Mouse (Mus musculus): ENCODE data around the gene Ncoa3.

Ncoa3 gene

DNA sequence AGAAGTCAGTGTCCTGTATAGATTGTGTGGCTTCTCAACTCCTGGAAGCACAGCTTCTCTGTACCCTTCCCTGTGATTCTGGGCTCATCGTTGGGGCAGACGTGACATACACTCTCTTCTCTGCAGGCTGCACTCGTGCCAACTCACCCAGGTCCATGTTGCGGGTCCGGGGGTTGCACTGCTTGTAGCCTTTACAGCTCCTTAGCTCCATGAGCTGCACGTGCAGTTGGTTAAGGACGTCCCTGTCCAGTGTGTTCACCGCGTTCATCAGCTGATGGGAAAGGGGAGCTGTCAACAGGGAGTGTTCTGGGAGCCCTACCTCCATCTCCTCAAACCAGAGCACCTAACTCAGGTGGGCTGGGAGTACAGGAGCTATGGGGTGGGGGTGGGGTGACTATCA is 84.9 kb downstream of the Ncoa3 start:
- DNase-seq (ENCODE audit: low read depth, low spot score) = no peak

DNA sequence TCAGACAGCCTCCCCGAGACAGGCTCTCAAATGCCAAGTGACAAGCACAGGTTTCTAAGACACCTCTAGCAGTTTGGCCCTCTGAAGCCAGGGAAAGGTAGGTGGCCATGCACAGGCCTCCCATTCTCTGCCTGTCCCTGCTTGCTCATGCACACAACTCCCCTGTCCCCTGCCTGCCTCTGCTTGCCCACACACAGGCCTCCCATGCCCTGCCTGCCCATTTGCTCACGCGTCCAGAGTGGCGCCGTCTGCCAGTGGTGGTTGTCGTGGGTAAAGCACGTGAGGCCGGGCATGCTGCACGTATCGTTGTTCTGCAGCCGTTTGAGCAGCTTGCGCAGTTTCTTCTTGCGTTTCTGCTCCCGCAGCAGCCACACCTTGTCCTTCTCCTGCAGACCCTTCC is 86.8 kb downstream of the Ncoa3 start:
- DNase-seq (ENCODE audit: low read depth, low spot score) = no peak

DNA sequence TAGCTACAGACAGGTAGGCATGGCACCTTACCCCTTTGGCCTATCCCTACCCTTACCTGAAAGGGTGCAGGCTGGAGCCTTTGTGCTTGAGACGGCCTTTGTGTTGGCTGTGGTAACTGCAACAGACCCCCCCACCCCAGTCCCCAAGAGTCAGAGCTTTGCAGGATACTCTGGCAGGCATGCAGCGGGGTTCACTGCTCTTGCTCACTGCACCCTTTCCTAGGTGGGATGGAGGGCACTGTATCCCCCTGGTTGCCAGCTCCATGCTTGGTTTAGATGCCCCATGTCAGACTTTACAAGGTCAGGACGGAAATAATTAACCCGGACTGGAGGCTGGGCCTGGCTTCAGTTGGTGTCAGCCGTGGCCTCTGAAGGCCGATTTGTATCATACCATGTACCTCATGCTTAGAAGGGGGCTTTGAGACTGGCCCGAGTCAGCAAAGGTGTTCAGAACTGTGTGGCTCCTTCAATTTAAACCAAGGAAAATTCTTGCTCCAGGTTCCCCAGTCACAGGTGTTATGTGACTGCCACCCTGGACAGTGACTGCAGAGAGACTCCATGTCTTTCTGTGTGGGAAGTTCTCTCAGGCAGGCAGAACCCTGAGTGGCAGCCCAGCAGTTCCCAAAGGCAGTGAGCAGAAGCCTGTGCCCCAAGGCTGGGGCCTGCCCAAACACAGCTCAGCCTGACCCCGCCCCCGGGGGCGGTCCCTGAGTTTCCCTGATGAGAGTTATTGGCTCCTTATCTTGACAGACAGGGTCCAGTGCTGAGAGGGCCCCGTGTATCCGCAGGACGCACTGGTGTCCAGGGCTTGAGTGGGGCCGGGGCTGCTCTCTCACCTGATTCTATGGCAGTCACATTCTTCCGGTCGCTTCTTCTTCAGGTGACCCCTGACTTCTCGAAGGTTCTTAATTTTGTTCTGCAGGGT is 87.8 kb downstream of the Ncoa3 start:
- DNase-seq (ENCODE audit: low read depth, low spot score) = peak; percentile 40

DNA sequence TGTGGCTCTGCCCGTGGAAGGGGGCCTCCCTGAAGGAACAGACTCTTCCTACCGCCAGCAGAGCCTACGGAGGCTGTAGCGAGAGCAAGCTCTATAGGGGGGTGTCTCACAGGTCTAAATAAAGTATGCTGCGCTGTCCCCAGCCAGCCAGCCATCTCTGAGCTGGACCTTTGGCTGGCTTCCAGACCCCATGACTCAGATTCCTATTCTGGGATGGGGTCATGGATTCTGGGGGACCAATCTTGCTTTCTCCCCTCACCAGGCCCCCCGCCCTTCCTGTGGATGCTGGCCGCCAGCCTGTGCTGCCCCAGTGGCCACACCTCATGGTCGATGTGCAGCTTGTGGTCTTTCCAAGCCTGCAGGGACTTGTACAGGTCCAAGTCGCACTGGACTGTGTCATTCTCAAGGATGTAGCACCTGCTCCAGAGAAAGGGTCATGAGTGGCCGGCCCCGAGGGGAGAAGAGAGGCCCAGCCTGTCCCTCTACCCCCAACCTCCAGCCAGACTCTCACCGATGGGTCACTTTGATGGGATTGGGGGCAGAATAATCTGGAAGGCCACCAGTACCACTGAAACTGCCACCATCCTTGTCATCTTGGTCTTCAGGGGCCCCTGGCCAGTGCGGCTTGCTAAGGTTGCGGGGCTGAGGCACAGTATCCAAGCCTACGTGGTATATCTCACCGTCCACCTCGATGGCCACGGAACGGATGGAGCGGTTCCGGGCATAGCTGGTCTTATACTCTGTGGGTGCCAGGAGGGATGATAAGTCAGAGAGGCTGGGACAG is 88.7 kb downstream of the Ncoa3 start:
- DNase-seq (ENCODE audit: low read depth, low spot score) = no peak

DNA sequence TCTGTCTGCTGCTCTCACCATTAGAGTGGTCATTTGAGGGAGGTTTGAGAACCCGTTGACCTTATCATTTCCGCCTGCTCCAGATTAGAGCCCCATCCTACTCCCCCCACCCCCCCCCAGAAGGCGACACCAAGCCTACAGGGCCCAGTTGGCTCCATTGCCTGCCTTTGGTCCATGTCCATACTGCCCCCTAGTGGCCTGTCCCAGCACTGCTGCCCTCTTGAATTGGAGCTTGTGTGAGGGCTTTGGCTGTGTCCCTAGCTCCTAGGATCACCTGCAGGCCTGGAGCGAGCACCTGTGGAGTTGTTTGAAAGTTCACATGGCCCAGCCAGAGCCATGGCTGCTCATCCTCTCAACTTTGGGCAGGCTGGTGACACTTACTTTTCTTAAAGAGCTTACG is 89.8 kb downstream of the Ncoa3 start:
- peak; percentile 80 for DNase-seq (ENCODE audit: low read depth, low spot score)

DNA sequence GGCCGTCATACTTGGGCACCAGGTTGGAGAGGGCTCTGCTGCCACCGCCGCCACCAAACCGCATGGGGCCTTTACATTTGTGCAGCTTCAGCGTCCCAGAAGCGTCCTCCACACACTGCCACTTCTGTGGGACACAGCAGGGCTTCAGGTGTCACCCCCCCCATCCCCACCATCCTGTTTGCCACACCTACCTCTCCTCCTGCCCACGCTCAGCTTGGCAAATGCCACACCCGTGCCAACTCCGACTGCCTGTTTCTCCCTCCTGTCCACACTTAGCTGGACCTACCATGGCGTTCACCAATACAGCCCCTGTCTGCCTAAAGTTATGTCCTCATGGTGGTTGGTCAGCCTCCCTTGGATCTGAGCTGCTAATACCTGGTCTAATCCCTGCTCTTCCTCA is 90.2 kb downstream of the Ncoa3 start:
- no peak for DNase-seq (ENCODE audit: low read depth, low spot score)

DNA sequence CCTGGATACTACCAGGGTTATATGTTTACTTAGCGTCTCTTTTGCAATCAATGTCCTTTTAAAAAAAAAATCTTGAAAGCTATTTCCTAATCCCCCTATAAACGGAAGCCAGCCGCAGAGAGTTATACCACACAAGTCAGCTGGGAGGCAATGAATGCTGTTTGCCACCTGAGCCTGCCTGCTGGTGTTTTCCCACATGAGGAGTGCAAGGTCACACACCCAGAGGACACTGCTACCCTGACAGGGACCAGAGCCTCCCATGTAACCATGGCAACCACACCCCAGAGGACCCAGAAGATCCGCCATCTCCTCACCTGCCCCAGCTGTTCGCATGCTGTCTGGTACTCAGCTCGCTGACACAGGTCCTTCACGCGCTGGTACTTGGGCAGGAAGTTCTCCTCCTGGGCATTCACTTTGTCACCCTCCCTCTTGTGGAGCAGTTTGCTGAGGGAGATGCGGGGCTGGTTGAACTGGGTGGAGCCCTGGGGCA is 91.2 kb downstream of the Ncoa3 start:
- DNase-seq (ENCODE audit: low read depth, low spot score) = no peak

DNA sequence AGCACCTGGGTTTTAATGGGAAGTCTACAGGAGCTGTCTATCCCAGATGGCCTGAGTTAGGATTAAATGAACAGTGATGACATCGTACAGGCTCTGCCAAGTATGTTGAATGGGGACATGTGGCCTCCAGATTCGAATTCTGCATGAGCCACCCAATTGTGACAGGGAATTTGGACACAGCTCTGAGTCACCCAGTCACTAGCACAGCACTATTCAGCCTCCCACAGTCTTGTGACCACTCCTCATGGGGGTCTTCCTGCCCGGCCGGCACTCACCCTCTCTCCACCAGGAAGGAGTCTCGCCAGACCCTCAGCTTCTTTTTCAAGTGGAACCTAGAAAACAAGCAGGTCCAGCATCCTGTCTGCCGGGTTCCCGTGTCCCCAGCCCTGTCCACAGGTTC is 91.7 kb downstream of the Ncoa3 start:
- no peak for DNase-seq (ENCODE audit: low read depth, low spot score)

DNA sequence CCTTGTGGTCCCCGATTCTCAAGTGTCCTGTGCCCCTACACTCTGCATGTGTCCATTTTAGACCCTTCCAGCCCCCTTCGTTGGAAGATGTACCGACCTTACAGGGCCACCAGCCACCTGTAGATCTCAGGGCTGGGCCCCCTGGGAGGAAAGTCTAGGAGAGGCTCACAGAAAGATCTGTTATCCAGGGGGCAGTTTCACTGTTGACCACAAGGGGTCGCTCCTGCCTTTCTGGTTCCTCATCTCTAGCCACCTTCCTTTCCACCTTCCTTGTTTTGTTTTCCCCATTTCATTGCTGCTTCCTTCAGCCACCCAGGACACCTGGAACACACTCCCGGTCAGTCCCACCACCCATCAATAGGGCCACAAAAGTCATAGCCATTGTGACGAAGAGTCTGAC is 92.5 kb downstream of the Ncoa3 start:
- DNase-seq (ENCODE audit: low read depth, low spot score) = peak; percentile 61

DNA sequence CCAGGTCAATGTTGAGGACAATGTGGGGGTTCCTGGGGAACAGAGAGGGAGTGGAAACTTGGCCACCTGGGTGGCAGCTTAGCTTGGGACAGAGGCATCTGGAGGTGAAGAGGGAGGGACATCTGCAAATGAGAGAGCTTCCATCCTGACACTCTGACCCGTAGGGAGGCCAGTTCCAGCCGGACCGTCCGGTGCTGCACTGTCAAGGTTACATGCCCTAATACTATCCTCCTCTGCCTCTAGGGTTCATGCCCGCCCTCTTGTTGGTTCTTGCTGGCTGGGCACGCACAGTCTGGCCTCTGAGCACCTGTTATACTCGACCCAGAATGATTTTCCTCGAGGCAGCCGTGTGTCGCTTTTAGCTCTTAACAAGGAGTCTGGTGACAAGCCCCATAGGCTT is 93.3 kb downstream of the Ncoa3 start:
- no peak for DNase-seq (ENCODE audit: low read depth, low spot score)

DNA sequence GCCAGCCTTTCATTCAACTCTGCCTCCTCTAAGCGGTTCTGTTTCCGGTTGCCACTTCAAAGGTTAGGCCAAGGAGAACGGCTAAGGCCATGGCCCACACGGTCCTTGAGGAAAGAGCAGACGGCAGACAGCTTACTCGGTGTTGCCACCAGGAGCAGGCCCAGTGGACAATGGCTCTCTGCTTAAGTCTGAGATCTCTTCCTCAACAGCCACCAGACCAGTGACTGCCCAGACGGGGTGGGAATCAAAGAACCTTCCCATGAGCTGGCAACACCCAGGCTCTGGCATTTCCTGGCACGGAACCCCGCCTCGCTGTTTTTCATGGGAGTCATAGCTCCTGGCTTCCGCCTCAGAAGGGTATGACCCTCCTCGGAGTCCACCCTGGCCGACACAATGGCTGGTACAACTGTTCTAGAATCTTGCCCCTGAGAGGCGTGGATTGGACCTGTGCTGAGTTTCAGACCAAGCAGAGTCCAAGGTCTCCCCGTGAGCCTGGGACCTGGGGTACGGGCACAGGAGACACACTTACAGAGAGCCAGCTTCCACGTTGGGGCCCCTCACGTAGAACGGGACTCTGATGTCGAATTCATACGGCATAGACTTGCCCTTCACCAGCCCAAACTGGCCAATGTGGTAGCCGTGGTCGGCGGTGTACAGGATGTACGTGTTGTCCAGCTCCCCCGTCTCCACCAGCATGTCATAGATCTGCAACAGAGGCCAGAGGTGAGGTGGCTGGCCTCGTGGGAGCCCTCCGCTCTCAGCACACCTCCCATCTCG is 94.2 kb downstream of the Ncoa3 start:
- no peak for DNase-seq (ENCODE audit: low read depth, low spot score)

DNA sequence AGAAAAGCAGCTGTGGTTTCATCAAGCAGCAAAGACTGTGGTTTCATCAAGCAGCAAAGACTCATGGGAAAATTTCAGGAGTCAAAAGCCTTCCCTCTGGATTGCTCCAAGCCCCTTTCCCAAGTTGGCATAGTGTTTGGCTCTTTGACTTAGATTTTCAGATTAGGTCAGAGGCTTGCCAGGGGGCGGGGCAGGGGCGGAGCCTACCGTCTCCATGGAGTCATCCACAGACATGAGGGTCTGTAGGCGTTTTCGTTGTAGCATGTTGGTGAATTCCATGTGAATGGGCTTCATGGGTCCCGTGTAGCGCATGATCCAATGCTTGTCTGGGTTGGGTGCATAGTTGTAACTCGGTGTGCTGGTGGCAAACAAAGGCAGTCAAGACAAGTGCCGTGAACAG is 96.6 kb downstream of the Ncoa3 start:
- no peak for DNase-seq (ENCODE audit: low read depth, low spot score)

DNA sequence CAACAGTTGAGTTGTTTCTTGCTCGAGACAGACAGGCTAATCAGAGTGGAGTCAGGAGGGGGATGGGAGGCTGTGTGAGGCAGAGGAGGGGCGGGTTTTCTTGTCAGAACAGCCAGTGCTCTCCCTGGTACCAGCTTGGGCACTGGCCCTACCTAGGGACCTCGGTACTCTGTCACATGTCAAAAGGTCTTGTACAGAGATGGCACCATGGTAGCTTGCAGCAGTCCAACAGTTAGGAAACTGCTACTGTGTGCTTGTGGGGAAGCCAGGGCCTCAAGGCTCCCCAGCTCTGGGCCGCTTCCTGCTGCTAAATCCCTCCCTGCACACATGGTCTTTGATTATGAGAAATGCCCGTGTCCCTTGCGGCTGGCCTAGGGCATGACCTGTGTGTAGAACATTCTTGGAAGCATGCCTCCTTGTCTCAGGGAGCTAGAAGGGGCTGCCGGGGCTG is 97.7 kb downstream of the Ncoa3 start:
- DNase-seq (ENCODE audit: low read depth, low spot score) = no peak

DNA sequence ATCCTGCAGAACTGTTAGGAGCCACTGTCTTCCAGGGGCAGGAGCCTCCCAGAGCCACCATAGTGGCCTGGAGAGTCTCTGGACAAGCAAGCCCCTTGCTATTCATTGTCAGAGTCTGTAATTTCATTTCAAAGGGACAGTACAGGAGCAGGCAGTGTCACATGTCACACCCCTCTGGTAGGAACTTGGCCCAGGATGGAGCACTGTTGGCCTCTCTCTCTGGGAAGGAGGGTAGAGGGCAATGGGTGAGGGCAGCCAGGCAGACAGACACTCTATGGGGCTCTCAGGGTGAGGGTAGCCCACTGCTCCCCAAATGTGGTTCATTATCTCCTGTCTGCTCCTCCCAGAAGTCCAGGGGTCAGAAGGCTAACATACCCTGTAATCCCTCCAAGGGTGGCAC is 99.2 kb downstream of the Ncoa3 start:
- DNase-seq (ENCODE audit: low read depth, low spot score) = no peak

DNA sequence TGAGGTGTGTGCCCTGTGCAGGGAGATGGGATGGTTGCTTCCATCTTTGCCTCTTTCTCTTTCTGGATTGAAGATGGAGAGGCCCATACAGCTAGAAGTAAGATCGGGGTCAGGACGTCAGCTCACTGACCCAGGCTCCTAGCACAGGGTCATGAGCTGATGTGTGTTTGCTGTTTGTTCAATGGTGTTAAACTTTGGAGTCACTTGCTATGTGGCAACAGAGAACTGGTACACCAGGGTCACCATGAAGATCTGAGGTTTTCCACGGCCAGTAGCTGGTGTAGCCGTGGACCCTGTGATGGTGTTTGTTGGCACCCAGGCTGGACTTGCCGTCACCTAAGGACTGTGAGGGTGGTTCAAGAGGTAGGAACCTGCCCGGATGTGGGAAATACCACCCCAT is 100.0 kb downstream of the Ncoa3 start:
- no peak for DNase-seq (ENCODE audit: low read depth, low spot score)

DNA sequence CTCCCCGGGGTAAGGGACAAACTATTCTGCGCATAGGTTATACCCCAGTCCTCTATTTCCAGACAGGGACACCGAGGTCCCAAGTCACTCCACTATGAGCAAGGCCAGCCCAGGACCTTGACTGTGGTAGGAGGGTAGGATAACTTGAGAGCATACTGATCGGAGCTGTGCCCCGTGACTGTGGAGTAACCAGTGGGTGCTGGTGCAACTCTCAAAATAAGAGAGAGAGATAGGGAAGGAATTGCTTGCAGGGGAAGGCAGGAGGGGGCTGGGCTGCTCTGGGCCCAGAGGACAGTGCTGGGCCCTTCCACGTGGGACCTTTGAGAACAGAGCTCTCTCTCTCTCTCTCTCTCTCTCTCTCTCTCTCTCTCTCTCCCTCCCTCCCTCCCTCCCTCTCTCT is 103.9 kb downstream of the Ncoa3 start:
- no peak for DNase-seq (ENCODE audit: low read depth, low spot score)

DNA sequence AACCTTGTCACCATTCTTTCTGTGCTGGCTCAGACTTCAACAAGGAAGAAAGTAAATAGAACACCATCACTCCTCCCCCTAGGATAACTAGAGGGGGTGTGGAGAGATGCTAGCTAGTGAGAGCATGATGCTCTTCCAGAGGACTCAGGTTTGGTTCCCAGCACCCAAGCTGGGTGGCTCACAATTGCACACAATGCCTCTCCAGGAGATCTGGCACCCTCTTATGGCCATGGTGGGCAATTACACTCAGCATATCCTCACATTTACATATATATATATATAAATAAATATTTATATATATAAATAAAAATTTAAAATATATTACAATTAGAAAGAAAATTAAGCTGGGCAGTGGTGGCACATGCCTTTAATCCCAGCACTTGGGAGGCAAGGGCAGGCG is 104.4 kb downstream of the Ncoa3 start:
- no peak for DNase-seq (ENCODE audit: low read depth, low spot score)

DNA sequence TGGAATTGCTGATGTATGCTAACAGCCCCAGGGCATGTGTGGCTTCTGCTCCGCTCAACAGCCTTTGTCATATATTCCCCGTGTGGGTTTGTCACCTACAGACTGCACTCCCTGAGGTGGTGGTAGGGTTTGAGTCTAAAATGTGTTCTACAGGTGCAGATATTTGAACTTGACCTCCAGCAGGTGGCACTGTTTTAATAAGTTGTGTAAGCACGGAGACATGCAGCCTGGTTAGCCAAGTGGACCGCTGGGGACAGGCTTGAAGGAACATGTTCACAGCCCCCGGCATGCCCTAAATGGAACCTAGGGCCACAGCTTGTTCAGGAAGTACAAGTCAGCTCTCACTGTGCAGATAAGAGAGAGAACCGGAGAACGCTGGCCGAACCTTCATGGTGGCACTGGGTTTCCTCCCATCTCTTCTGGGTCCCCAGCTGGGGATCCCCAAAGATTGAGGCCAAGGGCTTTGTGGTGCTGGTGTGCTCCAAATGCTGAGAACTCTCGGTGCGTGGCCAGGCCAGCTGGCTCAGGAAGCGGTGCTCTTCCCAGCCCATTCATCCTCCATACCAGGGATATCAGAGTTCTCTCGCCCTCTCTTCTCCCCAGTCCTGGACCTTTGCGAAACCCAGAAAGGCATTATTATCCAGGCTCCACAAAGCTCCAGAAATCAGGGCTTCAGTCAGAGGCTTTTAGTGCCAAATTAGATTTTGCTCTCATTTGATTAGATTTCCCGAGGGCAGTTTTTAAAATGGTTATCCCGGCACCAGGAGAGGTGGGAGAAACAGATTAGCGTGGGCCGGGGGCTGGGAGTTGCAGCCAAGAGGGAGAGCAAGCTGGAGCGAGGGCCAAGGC is 105.2 kb downstream of the Ncoa3 start:
- peak; percentile 48 for DNase-seq (ENCODE audit: low read depth, low spot score)

DNA sequence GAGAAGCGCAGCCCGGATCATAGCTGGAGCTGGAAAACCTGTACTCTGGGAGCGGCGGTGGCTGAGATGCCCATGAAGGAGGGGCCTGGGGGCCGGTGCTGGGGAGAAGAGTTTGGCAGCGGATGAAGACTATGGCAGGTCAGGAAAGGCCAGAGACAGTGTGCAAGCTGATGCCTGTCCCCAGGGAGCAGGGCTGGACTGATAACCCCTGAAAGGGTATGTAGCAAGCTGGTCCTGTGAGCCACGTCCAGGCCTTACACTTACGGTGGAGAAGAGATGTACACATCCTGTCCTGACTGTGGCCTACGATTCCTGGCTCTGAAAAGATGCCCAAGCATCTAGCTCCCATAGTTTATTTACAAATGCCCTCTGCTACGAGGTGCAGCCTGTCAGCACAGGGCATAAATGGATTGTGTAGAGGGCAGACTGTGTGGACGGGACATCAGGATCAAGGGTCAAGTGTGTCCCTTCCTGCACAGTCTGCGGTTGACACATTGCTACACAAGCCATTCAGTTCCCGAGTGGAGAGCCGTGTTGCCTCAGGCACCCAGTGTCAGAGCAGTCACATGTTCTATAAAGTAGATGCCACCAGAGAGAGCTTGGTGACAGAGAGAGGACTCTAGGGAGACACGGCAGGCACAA is 106.0 kb downstream of the Ncoa3 start:
- DNase-seq (ENCODE audit: low read depth, low spot score) = no peak

Measured in mesoderm, embryonic 11.5 days (tissue).